Mouse (Mus musculus): ENCODE data around the gene Pctp.

DNA sequence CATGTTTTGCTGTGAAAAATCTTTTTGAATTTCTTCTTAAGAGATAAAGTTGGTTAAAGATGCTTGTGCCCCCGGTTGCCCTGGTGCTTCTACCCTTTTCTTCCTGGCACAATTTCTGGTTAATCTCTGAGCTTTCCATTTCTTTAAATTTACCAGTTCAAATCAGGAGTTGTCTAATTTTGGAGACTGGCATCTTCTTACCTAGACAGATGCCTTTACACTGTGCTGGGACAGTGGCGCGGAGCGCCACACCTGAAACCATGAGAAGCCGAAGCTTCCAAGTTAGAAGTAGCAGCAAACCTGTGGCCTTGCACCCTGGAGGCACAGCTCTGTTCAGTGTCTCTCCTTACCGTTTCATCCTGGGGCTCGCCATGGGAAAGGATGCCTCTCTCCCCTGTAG lies 28.4 kb upstream of the Pctp start:
- no peak for TF ChIP-seq CTCF (IDR thresholded peaks at IDR 0.05; ENCODE audit: low read depth)
- TF ChIP-seq EP300 (IDR thresholded peaks at IDR 0.05; ENCODE audit: low read depth), result no peak

Measured in heart, postnatal 0 days (tissue).